Mouse (Mus musculus): ENCODE data around the gene Nek11.
"Not testable (repeated sequence)": the region's sequence is repeated elsewhere in the genome, so short reads cannot be mapped to it uniquely, and the experiment has no call there.

Gene Nek11

DNA sequence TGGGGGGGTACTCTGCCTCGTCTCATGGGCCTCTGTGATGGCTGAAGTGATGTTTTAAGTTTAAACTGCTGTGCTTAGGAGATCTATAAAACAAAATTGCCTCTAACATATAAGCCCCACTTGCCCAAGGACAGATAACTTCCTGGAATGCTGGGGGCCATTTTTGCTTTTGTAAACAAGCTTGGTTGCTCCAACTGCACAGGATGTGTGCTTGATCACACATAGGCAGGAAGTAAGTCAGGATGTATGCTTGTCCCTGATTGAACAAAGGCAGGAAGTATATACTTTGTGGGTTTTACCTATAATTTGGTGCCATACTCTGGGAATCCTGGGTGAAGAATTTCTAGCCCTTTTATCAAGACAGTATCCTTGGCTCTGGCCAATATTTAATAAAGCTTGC lies 258.9 kb downstream of the Nek11 start:
- no peak for DNase-seq (ENCODE audit: low read depth, low spot score)

DNA sequence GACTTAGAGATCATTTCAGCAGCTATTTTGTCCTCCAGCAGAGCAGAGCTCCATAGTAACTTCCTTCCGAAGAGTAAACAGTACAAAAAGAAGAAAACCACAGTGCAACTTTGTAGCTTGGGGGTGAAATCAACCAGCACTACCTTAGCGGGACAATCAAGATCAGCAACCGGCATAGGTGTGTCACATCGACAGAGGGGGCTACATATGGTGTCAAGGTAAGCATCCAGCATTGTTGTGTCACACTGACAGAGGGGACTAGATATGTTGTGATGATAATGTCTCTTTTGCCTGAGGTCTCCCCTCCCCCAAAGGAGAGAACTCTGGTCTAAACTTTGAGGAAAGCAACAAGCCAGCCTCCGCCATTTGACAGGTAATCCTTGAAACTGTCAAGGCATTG lies 260.8 kb downstream of the Nek11 start:
- DNase-seq (ENCODE audit: low read depth, low spot score) = no peak

DNA sequence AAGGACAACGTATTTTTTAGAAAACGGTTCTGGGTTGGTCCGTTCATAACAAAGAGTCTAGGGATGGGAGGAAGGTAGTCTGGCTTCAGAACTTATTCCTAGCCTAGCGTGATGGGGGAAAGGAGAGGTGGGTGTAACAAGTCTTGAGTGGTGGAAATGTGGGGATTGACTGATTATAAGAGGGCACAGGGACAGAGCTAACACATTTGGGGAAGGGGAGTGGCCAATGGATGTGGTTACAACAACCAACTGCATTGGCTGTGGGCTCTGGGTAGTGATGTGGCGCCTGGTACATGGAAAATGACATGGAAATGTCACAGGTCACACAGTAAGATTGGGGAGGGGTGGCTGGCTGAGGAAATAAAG lies 263.3 kb downstream of the Nek11 start:
- DNase-seq (ENCODE audit: low read depth, low spot score) = no peak

DNA sequence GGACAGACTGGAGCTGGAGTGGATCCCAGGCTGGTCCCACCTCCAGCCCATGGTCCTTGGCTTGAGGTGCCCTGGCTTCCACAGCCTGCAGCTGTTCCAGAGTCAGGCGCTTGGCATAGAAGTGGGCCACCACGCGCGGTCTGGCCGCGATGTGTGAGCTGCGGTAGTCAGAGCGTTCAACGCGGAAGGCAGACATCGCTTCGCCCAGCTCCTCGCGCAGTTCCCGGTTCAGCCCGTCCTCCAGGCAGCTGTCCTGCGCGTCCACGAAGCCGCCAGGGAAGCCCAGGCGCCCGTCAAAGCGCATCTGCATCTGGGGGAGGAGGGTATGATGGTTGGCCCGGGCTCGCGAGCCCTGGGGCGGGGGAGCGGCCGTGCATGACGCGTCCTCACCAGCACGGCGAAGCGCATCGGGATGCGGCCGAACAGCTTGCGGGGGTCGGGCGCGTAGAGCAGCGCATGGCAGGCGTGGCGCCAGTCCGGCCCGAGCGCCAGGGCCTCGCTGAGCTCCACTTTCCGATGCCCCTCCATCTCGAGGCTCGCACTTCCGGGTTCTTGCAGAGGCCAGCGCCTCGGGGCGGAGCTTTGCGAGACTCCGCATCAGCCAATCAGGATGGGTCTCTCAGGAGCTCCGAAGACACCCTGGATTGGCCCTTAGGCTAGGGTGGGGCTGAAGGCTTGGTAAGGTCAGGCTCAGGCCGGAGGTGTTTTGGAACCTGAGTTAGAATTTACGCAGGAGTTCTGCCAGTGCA lies 263.9 kb downstream of the Nek11 start, which contains the start of gene Nudt16:
Gene Nudt16 (minus strand): TSS at position 572 of the 749 bp plus-strand sequence.
- DNase-seq (ENCODE audit: low read depth, low spot score) = peak; percentile 94

DNA sequence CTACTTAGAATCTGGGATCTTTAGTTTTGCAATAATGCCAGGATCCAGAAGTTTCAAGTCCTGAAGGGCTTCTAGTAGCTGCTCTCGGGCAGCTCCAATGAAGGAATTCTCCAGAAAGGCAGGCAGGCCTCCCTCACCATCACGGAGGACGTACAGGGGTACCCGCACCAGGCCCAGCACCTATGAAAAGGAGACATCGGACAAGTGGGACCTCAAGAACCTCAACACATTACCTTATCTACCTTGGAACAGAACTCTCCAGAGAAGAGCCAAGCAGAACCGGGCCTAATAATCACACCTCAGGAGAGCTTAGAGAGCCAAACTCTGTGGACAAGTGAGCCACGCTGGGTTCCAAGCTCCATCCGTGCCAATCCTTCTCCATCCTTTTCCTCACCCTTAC lies 265.0 kb downstream of the Nek11 start:
- no peak for DNase-seq (ENCODE audit: low read depth, low spot score)

DNA sequence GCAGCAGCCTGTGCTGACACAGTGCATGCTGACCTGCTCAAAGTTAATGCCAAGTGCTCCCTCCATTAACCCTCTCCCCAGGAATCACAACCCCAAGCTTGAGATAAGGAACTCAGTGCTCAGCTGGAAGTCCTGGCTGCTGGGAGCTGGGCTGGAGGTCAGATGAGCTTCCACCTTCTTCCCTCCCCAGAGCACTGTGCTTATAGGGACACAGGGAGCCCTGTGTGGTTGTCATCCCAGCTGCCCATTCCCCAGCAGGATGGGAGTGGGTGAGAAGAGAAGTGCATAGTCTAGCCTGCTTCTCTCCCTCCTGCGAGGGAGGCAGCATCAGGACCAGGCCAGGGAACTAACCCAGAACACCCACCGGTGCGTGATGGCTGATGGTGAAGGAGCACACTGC lies 270.1 kb downstream of the Nek11 start:
- not testable (repeated sequence) for DNase-seq (ENCODE audit: low read depth, low spot score)
